Mouse (Mus musculus) thymus, adult 2 months (tissue): ENCODE results near the gene Gsn.

Experiments used
- CTCF ChIP-seq: fragments of 200-500 bp; IDR thresholded peaks from 2 replicates; pipeline ENCODE4 v1.5.1; 2012; ENCODE audit warnings: mild to moderate bottlenecking, control low read depth, low read length, moderate library complexity, borderline replicate concordance; ENCODE audit not compliant: control insufficient read depth, poor library complexity, insufficient read depth; ENCODE audit errors: extremely low read depth
- POLR2A ChIP-seq: fragments of 200-500 bp; IDR thresholded peaks from 2 replicates; pipeline ENCODE4 v1.6.1; 2012; ENCODE audit warnings: mild to moderate bottlenecking, low read length, control low read depth, moderate library complexity; ENCODE audit not compliant: control insufficient read depth, poor library complexity, insufficient read depth; ENCODE audit errors: extremely low read depth

DNA sequence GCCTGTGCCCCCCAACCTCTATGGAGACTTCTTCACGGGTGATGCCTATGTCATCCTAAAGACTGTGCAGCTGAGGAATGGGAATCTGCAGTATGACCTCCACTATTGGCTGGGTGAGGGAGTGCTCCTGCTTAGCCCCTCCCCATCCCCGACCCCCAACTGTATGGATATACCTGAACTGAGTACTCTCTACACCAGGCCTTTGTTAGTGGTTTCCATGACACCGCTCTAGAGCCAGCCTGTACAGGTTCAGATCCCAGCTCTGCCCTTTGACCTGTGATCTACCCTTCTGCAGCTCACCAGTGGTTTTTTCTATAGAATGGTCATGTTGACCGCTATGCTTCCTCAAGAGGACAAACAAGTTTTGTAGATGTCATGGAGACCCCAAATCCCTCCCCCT is 27.8 kb downstream of the Gsn start:
- no peak for TF ChIP-seq POLR2A
- TF ChIP-seq CTCF = no peak
